Mouse (Mus musculus): ENCODE results near the gene Rbsn. TPM values are rescaled to one million over a fixed set of nuclear protein-coding genes. Genes with fewer than 3 reads are reported as not detected.

The Rbsn gene
- polyA plus RNA-seq, 1 experiment from 2014 or later, result 23.8 TPM

- Histone ChIP-seq H3K4me1 (ENCODE audit: control insufficient read depth, insufficient read depth, low read length) (peaks cover 9% of the 10 kb centered on the region; the same call in 1 of the 2 replicates), H3K36me3 (ENCODE audit: control insufficient read depth, insufficient read depth, low read length) (no peaks in the 10 kb centered on the region), H3K9me3 (replicated peaks; ENCODE audit: control insufficient read depth, low read length) (no peaks in the 10 kb centered on the region), H3K4me2 (ENCODE audit: low read depth, low read length) (peak overlapping the region; percentile 98), H3K27ac (ENCODE audit: low read length) (peak overlapping the region; percentile 87), H3K27me3 (ENCODE audit: control insufficient read depth, insufficient read depth, low read length) (no peaks in the 10 kb centered on the region), H3K4me3 (replicated peaks; ENCODE audit: low read length) (peak overlapping the region; percentile 97), H3K9ac (ENCODE audit: low read length) (peak overlapping the region; percentile 95)
- ATAC-seq (ENCODE audit: insufficient read depth, low FRiP score), result peak; percentile 33; the same call in 1 of the 2 replicates
- 1% methylated on average over 48 of the region's 48 CpGs for WGBS
Observed at GRCm38 (mm10) chr6:92214055-92214772, 511 bp downstream of the Rbsn start.

- ATAC-seq (ENCODE audit: insufficient read depth, low FRiP score), result no peak
- Histone ChIP-seq H3K9me3 (replicated peaks; ENCODE audit: control insufficient read depth, low read length) (no peaks in the 10 kb centered on the region), H3K27ac (ENCODE audit: low read length) (no peak overlapping the region), H3K9ac (ENCODE audit: low read length) (no peak overlapping the region), H3K4me2 (ENCODE audit: low read depth, low read length) (no peak overlapping the region), H3K36me3 (ENCODE audit: control insufficient read depth, insufficient read depth, low read length) (peaks cover 19% of the 10 kb centered on the region), H3K27me3 (ENCODE audit: control insufficient read depth, insufficient read depth, low read length) (no peaks in the 10 kb centered on the region), H3K4me3 (replicated peaks; ENCODE audit: low read length) (no peak overlapping the region), H3K4me1 (ENCODE audit: control insufficient read depth, insufficient read depth, low read length) (no peaks in the 10 kb centered on the region)
- 93% methylated on average over 8 of the region's 8 CpGs for WGBS
Observed at GRCm38 (mm10) chr6:92199414-92199813, 15.3 kb downstream of the Rbsn start.

- 7% methylated on average over 10 of the region's 10 CpGs for WGBS
- Histone ChIP-seq H3K9me3 (replicated peaks; ENCODE audit: control insufficient read depth, low read length) (peaks cover 6% of the 10 kb centered on the region; the same call in 1 of the 2 replicates), H3K4me2 (ENCODE audit: low read depth, low read length) (peak overlapping the region; percentile 87), H3K36me3 (ENCODE audit: control insufficient read depth, insufficient read depth, low read length) (0 out of 2 replicates have a peak, but pooled peaks cover 4% of the 10 kb centered on the region), H3K9ac (ENCODE audit: low read length) (peak overlapping the region; percentile 83), H3K4me1 (ENCODE audit: control insufficient read depth, insufficient read depth, low read length) (peaks cover 12% of the 10 kb centered on the region), H3K27me3 (ENCODE audit: control insufficient read depth, insufficient read depth, low read length) (no peaks in the 10 kb centered on the region), H3K4me3 (replicated peaks; ENCODE audit: low read length) (peak overlapping the region; percentile 90), H3K27ac (ENCODE audit: low read length) (no peak overlapping the region)
- ATAC-seq (ENCODE audit: insufficient read depth, low FRiP score), result peak; percentile 38; the same call in 1 of the 2 replicates
Observed at GRCm38 (mm10) chr6:92184178-92184577, 30.5 kb downstream of the Rbsn start.

- Histone ChIP-seq H3K9ac (ENCODE audit: low read length) (peak within 1 kb of the TSS; percentile 83), H3K4me3 (replicated peaks; ENCODE audit: low read length) (peak within 1 kb of the TSS; percentile 90), H3K27me3 (ENCODE audit: control insufficient read depth, insufficient read depth, low read length) (no peaks in the 10 kb centered on the region), H3K9me3 (replicated peaks; ENCODE audit: control insufficient read depth, low read length) (peaks cover 6% of the 10 kb centered on the region; the same call in 1 of the 2 replicates), H3K27ac (ENCODE audit: low read length) (no peak within 1 kb of the TSS), H3K36me3 (ENCODE audit: control insufficient read depth, insufficient read depth, low read length) (0 out of 2 replicates have a peak, but pooled peaks cover 4% of the 10 kb centered on the region), H3K4me2 (ENCODE audit: low read depth, low read length) (peak within 1 kb of the TSS; percentile 87), H3K4me1 (ENCODE audit: control insufficient read depth, insufficient read depth, low read length) (peaks cover 12% of the 10 kb centered on the region)
- under 1% methylated on average over 42 of the region's 42 CpGs for WGBS
- ATAC-seq (ENCODE audit: insufficient read depth, low FRiP score), result peak; percentile 91
Observed at GRCm38 (mm10) chr6:92183621-92184131, 31.0 kb downstream of the Rbsn start, which contains the start of gene Mrps25. Gene Mrps25 (minus strand): TSS chr6:92184033.

GRCm38 (mm10) chr6:92176450-92176849 is 38.3 kb downstream of the Rbsn start:
- no peak overlapping the region for H3K4me2 ChIP-seq (ENCODE audit: low read depth, low read length)
- peaks cover 6% of the 10 kb centered on the region; the same call in 1 of the 2 replicates for H3K9me3 ChIP-seq (replicated peaks; ENCODE audit: control insufficient read depth, low read length)
- 95% methylated on average over 1 of the region's 1 CpGs for WGBS
- H3K9ac ChIP-seq (ENCODE audit: low read length), result no peak overlapping the region
- H3K27ac ChIP-seq (ENCODE audit: low read length), result no peak overlapping the region
- H3K4me3 ChIP-seq (replicated peaks; ENCODE audit: low read length), result no peak overlapping the region
- H3K27me3 ChIP-seq (ENCODE audit: control insufficient read depth, insufficient read depth, low read length), result no peaks in the 10 kb centered on the region
- H3K36me3 ChIP-seq (ENCODE audit: control insufficient read depth, insufficient read depth, low read length), result 0 out of 2 replicates have a peak, but pooled peaks cover 17% of the 10 kb centered on the region
- no peak for ATAC-seq (ENCODE audit: insufficient read depth, low FRiP score)
- H3K4me1 ChIP-seq (ENCODE audit: control insufficient read depth, insufficient read depth, low read length), result no peaks in the 10 kb centered on the region

GRCm38 (mm10) chr6:92162724-92163123 is 52.0 kb downstream of the Rbsn start:
- H3K36me3 ChIP-seq (ENCODE audit: control insufficient read depth, insufficient read depth, low read length), result peaks cover 29% of the 10 kb centered on the region
- no peak overlapping the region for H3K27ac ChIP-seq (ENCODE audit: low read length)

GRCm38 (mm10) chr6:92158801-92159200 is 55.9 kb downstream of the Rbsn start:
- Histone ChIP-seq H3K27ac (ENCODE audit: low read length) (no peak overlapping the region), H3K9ac (ENCODE audit: low read length) (no peak overlapping the region), H3K27me3 (ENCODE audit: control insufficient read depth, insufficient read depth, low read length) (no peaks in the 10 kb centered on the region), H3K9me3 (replicated peaks; ENCODE audit: control insufficient read depth, low read length) (no peaks in the 10 kb centered on the region), H3K4me1 (ENCODE audit: control insufficient read depth, insufficient read depth, low read length) (no peaks in the 10 kb centered on the region), H3K4me3 (replicated peaks; ENCODE audit: low read length) (no peak overlapping the region), H3K4me2 (ENCODE audit: low read depth, low read length) (no peak overlapping the region), H3K36me3 (ENCODE audit: control insufficient read depth, insufficient read depth, low read length) (peaks cover 40% of the 10 kb centered on the region)
- WGBS, result 94% methylated on average over 3 of the region's 3 CpGs
- no peak for ATAC-seq (ENCODE audit: insufficient read depth, low FRiP score)

More at GRCm38 (mm10) chr6:92162724-92163123, 52.0 kb downstream of the Rbsn start:
- 90% methylated on average over 1 of the region's 1 CpGs for WGBS
- Histone ChIP-seq H3K4me1 (ENCODE audit: control insufficient read depth, insufficient read depth, low read length) (no peaks in the 10 kb centered on the region), H3K9ac (ENCODE audit: low read length) (no peak overlapping the region), H3K4me3 (replicated peaks; ENCODE audit: low read length) (no peak overlapping the region), H3K4me2 (ENCODE audit: low read depth, low read length) (no peak overlapping the region), H3K27me3 (ENCODE audit: control insufficient read depth, insufficient read depth, low read length) (no peaks in the 10 kb centered on the region), H3K9me3 (replicated peaks; ENCODE audit: control insufficient read depth, low read length) (no peaks in the 10 kb centered on the region)
- ATAC-seq (ENCODE audit: insufficient read depth, low FRiP score), result no peak

GRCm38 (mm10) chr6:92153774-92154173 is 61.0 kb downstream of the Rbsn start:
- ATAC-seq (ENCODE audit: insufficient read depth, low FRiP score), result no peak

GRCm38 (mm10) chr6:92145881-92146280 is 68.8 kb downstream of the Rbsn start:
- no peak for ATAC-seq (ENCODE audit: insufficient read depth, low FRiP score)

More at GRCm38 (mm10) chr6:92153774-92154173, 61.0 kb downstream of the Rbsn start:
- Histone ChIP-seq H3K4me3 (replicated peaks; ENCODE audit: low read length) (no peak overlapping the region), H3K9me3 (replicated peaks; ENCODE audit: control insufficient read depth, low read length) (no peaks in the 10 kb centered on the region), H3K27me3 (ENCODE audit: control insufficient read depth, insufficient read depth, low read length) (no peaks in the 10 kb centered on the region), H3K4me1 (ENCODE audit: control insufficient read depth, insufficient read depth, low read length) (no peaks in the 10 kb centered on the region), H3K4me2 (ENCODE audit: low read depth, low read length) (no peak overlapping the region), H3K36me3 (ENCODE audit: control insufficient read depth, insufficient read depth, low read length) (peaks cover 35% of the 10 kb centered on the region), H3K27ac (ENCODE audit: low read length) (no peak overlapping the region), H3K9ac (ENCODE audit: low read length) (no peak overlapping the region)
- 66% methylated on average over 1 of the region's 1 CpGs for WGBS

More at GRCm38 (mm10) chr6:92145881-92146280, 68.8 kb downstream of the Rbsn start:
- peaks cover 17% of the 10 kb centered on the region; the same call in 1 of the 2 replicates for H3K36me3 ChIP-seq (ENCODE audit: control insufficient read depth, insufficient read depth, low read length)
- H3K4me1 ChIP-seq (ENCODE audit: control insufficient read depth, insufficient read depth, low read length), result no peaks in the 10 kb centered on the region
- H3K27ac ChIP-seq (ENCODE audit: low read length), result no peak overlapping the region
- H3K9me3 ChIP-seq (replicated peaks; ENCODE audit: control insufficient read depth, low read length), result no peaks in the 10 kb centered on the region
- WGBS, result 92% methylated on average over 4 of the region's 4 CpGs
- no peak overlapping the region for H3K4me2 ChIP-seq (ENCODE audit: low read depth, low read length)
- no peak overlapping the region for H3K4me3 ChIP-seq (replicated peaks; ENCODE audit: low read length)
- H3K9ac ChIP-seq (ENCODE audit: low read length), result no peak overlapping the region
- no peaks in the 10 kb centered on the region for H3K27me3 ChIP-seq (ENCODE audit: control insufficient read depth, insufficient read depth, low read length)

All from stomach, embryonic 16.5 days (tissue).